7 mouse cellular contexts compared by ENCODE assay signal in the genomic region with DNA sequence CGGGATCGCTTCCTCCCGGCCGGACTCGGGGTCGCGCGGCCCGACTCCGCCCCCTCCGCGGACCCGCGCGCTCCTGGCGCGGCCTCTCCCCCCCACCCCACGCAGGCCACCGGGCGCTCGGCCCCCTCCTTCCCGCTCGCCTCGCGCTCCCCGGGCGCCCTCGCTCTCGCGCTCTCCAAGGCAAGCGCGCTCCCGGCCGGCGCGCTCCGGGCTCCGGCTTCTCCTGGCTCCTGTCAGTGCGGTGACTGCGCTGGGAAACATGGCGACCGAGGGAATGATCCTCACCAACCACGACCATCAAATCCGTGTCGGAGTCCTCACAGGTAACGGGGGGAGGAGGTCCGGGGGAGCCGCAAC. TPM values are rescaled to one million over a fixed set of nuclear protein-coding genes. Genes with fewer than 3 reads are reported as not detected.
DNase-seq lines count a peak whose midpoint lies in the region; ATAC-seq and TF ChIP-seq lines count a peak whose summit lies in the region.

No protein-coding gene starts in this region.

- H3K27ac ChIP-seq in forebrain, embryonic 13.5 days = peak overlapping the region; percentile 98
- H3K27ac ChIP-seq in lung, embryonic 14.5 days (ENCODE audit: low read depth) = peak overlapping the region; percentile 99

- TF ChIP-seq CTCF in lung, embryonic 14.5 days (IDR thresholded peaks at IDR 0.05; ENCODE audit: low read depth) = no peak

- H3K4me3 ChIP-seq in forebrain, embryonic 13.5 days = peak overlapping the region; percentile 97
- peak overlapping the region; percentile 88 for H3K4me3 ChIP-seq in lung, embryonic 14.5 days (ENCODE audit: low read depth, low read length)

- H3K27me3 ChIP-seq in forebrain, embryonic 13.5 days = no peaks in the 10 kb centered on the region
- no peaks in the 10 kb centered on the region for H3K27me3 ChIP-seq in lung, embryonic 14.5 days (ENCODE audit: insufficient read depth, low read length)

- H3K4me2 ChIP-seq in forebrain, embryonic 13.5 days = peak overlapping the region; percentile 77
- peak overlapping the region; percentile 76 for H3K4me2 ChIP-seq in lung, embryonic 14.5 days

- H3K4me1 ChIP-seq in forebrain, embryonic 13.5 days = peaks cover 11% of the 10 kb centered on the region
- no peaks in the 10 kb centered on the region for H3K4me1 ChIP-seq in lung, embryonic 14.5 days (ENCODE audit: insufficient read depth)

- DNase-seq in NIH3T3 (ENCODE audit: low read depth) = peak; percentile 96
- peak; percentile 30 for DNase-seq in c-Kit-negative CD71-positive TER-119-positive erythroid progenitor cells, embryonic 14.5 days (ENCODE audit: low read depth, low spot score)
- peak; percentile 55 for DNase-seq in layer of hippocampus, adult 9-10 months (ENCODE audit: low spot score)
- DNase-seq in lung, embryonic 14.5 days = peak; percentile 94
- peak; percentile 87 for DNase-seq in ovary, postnatal 36 days (ENCODE audit: low spot score)

- H3K36me3 ChIP-seq in forebrain, embryonic 13.5 days (ENCODE audit: poor library complexity, severe bottlenecking) = no peaks in the 10 kb centered on the region
- H3K36me3 ChIP-seq in lung, embryonic 14.5 days (ENCODE audit: insufficient read depth) = no peaks in the 10 kb centered on the region

- ATAC-seq in forebrain, embryonic 13.5 days = peak; percentile 90
- peak; percentile 29 to 34; a peak in 2 of 4 replicates for ATAC-seq in hematopoietic stem cell, adult 5-6 weeks (replicated peaks in 1 of 2; ENCODE audit: insufficient read depth in 1 of 2, low FRiP score in 2 of 2, low TSS enrichment in 1 of 2, low read depth in 1 of 2, poor library complexity in 2 of 2, severe bottlenecking in 2 of 2)
- ATAC-seq in lung, embryonic 14.5 days (ENCODE audit: insufficient read depth) = peak; percentile 86

- WGBS in forebrain, embryonic 13.5 days = under 1% methylated on average over 46 of the region's 48 CpGs
- 1% methylated on average over 42 of the region's 48 CpGs for WGBS in lung, embryonic 14.5 days

- peak overlapping the region; percentile 93 for H3K9ac ChIP-seq in forebrain, embryonic 13.5 days
- peak overlapping the region; percentile 80 for H3K9ac ChIP-seq in lung, embryonic 14.5 days

- no peaks in the 10 kb centered on the region for H3K9me3 ChIP-seq in forebrain, embryonic 13.5 days (replicated peaks)
- no peaks in the 10 kb centered on the region for H3K9me3 ChIP-seq in lung, embryonic 14.5 days (ENCODE audit: low read depth, low read length)

RNA-seq across cellular contexts. Expression of gene Gphn, which starts 0.3 kb away (rescaled TPM):
- polyA plus RNA-seq in forebrain, embryonic 13.5 days (2015; fragmentation: Nextera tagmentation; extraction: Ambion mirVana) = 21.5 and 26.9 TPM in 2 replicates
- 19.4 and 19.9 TPM in 2 replicates for total RNA-seq in hematopoietic stem cell, adult 5-6 weeks (2017)
- polyA plus RNA-seq in lung, embryonic 14.5 days (2014; fragmentation: Nextera tagmentation; extraction: Ambion mirVana) = 16.6 and 18.1 TPM in 2 replicates

RNA-seq across cellular contexts. Expression of gene Gm6657, which starts 32.5 kb away (rescaled TPM):
- not detected in 2 replicates for polyA plus RNA-seq in forebrain, embryonic 13.5 days (2015; fragmentation: Nextera tagmentation; extraction: Ambion mirVana)
- not detected in 2 replicates for total RNA-seq in hematopoietic stem cell, adult 5-6 weeks (2017)
- not detected in 2 replicates for polyA plus RNA-seq in lung, embryonic 14.5 days (2014; fragmentation: Nextera tagmentation; extraction: Ambion mirVana)

Comparison
In these comparisons a context has a peak if more than half of its experiments do, and no peak if none do; other contexts are left out.
1. Peak in every context shown above with its lines: DNase-seq, ATAC-seq, H3K4me3 ChIP-seq and H3K27ac ChIP-seq.
2. DNase-seq: peak in every context shown above with its lines; median percentile 96 in NIH3T3; 94 in lung, embryonic 14.5 days; 87 in ovary, postnatal 36 days; 55 in layer of hippocampus, adult 9-10 months; 30 in c-Kit-negative CD71-positive TER-119-positive erythroid progenitor cells, embryonic 14.5 days.
3. ATAC-seq: peak in every context shown above with its lines; median percentile 90 in forebrain, embryonic 13.5 days; 86 in lung, embryonic 14.5 days; 32 in hematopoietic stem cell, adult 5-6 weeks.